Mouse (Mus musculus): ENCODE measurements around the gene Nmd3.

Gene Nmd3

GRCm38 (mm10) chr3:69721814-69722186, at the start of gene Nmd3:
Gene Nmd3, plus strand, starts transcription at chr3:69721985.
- peak; percentile 99 for DNase-seq (ENCODE audit: low read depth)

GRCm38 (mm10) chr3:69673351-69673750, 48.4 kb upstream of the Nmd3 start:
- no peak for DNase-seq (ENCODE audit: low read depth)

GRCm38 (mm10) chr3:69674206-69674605, 47.6 kb upstream of the Nmd3 start:
- no peak for DNase-seq (ENCODE audit: low read depth)

GRCm38 (mm10) chr3:69689791-69690190, 32.0 kb upstream of the Nmd3 start:
- DNase-seq (ENCODE audit: low read depth), result no peak

GRCm38 (mm10) chr3:69690939-69691338, 30.8 kb upstream of the Nmd3 start:
- DNase-seq (ENCODE audit: low read depth), result no peak

- no peak for DNase-seq (ENCODE audit: low read depth)
Observed at GRCm38 (mm10) chr3:69699851-69700500, 21.8 kb upstream of the Nmd3 start.

- peak; percentile 68 for DNase-seq (ENCODE audit: low read depth)
Observed at GRCm38 (mm10) chr3:69701905-69702304, 19.9 kb upstream of the Nmd3 start.

GRCm38 (mm10) chr3:69702421-69702820, 19.4 kb upstream of the Nmd3 start:
- DNase-seq (ENCODE audit: low read depth), result peak; percentile 71

GRCm38 (mm10) chr3:69709043-69709929, 12.5 kb upstream of the Nmd3 start:
- DNase-seq (ENCODE audit: low read depth), result no peak

- peak; percentile 53 for DNase-seq (ENCODE audit: low read depth)
Observed at GRCm38 (mm10) chr3:69711907-69712600, 9.7 kb upstream of the Nmd3 start.

- peak; percentile 28 for DNase-seq (ENCODE audit: low read depth)
Observed at GRCm38 (mm10) chr3:69717476-69717875, 4.3 kb upstream of the Nmd3 start.

- DNase-seq (ENCODE audit: low read depth), result peak; percentile 59
Observed at GRCm38 (mm10) chr3:69722187-69722867, 542 bp downstream of the Nmd3 start.

GRCm38 (mm10) chr3:69723161-69723560, 1.4 kb downstream of the Nmd3 start:
- no peak for DNase-seq (ENCODE audit: low read depth)

GRCm38 (mm10) chr3:69730930-69731329, 9.1 kb downstream of the Nmd3 start:
- no peak for DNase-seq (ENCODE audit: low read depth)

GRCm38 (mm10) chr3:69733939-69734338, 12.2 kb downstream of the Nmd3 start:
- DNase-seq (ENCODE audit: low read depth), result no peak

GRCm38 (mm10) chr3:69755192-69755591, 33.4 kb downstream of the Nmd3 start:
- DNase-seq (ENCODE audit: low read depth), result no peak

GRCm38 (mm10) chr3:69755968-69756367, 34.2 kb downstream of the Nmd3 start:
- DNase-seq (ENCODE audit: low read depth), result no peak

GRCm38 (mm10) chr3:69756499-69756898, 34.7 kb downstream of the Nmd3 start:
- DNase-seq (ENCODE audit: low read depth), result peak; percentile 83

GRCm38 (mm10) chr3:69757456-69757855, 35.7 kb downstream of the Nmd3 start:
- DNase-seq (ENCODE audit: low read depth), result no peak

GRCm38 (mm10) chr3:69760081-69760480, 38.3 kb downstream of the Nmd3 start:
- no peak for DNase-seq (ENCODE audit: low read depth)

GRCm38 (mm10) chr3:69761195-69761594, 39.4 kb downstream of the Nmd3 start:
- DNase-seq (ENCODE audit: low read depth), result no peak

- no peak for DNase-seq (ENCODE audit: low read depth)
Observed at GRCm38 (mm10) chr3:69762838-69763368, 41.1 kb downstream of the Nmd3 start.

Data from NIH3T3 (cell line).